Mouse (Mus musculus) T-cell, adult 66 days (primary cell): ENCODE results near the gene Zp3. TPM values are rescaled to one million over a fixed set of nuclear protein-coding genes. Genes with fewer than 3 reads are reported as not detected.

Experiments
- total RNA-seq, 2 experiments: library from RNA; stranded (reverse); gene quantifications; 3 replicates in 1 of 2; 4 replicates in 1 of 2; pipeline ENCODE4 v1.2.4; 2023

The Zp3 gene
- not detected for total RNA-seq

DNA sequence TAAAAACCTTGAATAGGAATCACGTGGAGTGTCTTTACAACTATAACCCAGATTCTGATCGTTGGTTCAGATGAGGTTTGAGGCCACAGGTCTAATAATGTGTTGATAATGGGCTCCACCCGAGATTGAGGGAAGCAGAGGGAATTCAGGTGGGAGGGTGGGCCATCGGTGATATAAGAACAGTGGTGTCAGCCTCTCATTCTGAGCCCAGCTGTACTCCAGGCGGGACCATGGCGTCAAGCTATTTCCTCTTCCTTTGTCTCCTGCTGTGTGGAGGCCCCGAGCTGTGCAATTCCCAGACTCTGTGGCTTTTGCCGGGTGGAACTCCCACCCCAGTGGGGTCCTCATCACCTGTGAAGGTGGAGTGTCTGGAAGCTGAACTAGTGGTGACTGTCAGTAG, at the start of gene Zp3:
Zp3 (plus strand) TSS at position 196 of the 400 bp plus-strand sequence.

DNA sequence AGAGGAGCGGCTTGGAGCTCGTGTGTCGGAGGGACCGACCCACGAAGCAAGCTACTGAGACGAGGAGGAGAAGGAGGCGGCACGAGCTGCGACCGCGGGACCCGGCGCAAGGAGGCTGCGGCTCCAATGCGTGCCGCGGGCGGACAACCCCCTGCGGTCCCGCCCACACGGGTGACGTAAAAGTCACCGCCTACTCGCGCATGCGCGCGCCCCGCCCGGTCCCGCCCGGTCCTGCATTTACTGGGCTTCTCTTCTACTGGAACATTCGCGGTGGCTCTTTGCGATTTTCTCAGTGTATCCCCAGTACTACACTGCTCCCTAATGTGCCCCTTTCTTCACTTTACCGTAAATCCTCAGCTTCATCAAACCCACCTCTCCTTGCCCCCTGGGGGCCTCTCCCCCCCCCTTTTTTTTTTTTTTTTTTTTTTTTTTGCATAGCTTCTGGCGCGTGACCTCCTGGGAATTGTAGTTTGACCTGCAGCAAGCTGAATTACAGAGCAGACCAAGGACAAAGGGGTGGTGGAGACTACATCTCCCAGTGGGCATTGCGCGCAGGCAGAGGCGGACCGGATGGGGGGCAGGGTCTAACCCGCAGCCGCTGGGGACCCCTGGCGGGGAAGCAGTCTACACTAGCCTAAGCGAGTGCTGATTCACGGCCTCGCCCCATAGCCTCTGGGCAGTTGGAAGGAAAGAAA, 45.3 kb upstream of the Zp3 start, which contains the start of gene Ywhag:
Ywhag (minus strand) TSS at position 136 of the 695 bp plus-strand sequence.

DNA sequence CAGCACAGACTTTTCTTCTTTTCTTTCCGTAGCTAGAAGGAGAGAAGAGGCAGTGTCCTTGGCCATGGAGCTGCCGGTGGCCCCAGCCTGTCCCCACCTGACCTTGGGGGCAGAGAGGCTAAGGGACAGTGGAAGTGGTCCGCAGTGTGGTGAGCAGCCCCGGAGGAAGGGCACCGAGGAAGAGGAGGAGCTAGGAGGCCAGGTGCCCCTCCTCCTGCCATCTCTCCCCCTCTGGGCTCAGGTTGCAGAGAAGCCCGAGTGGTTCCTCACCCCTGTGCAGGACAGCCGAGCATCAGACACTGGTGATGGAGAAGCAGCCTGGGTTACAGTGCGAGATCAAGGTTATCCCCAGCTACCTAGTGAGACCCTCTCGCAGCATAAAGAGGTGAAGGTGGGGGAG, 5.5 kb upstream of the Zp3 start, which contains the start of gene Ssc4d:
Ssc4d (minus strand) TSS at position 167 of the 400 bp plus-strand sequence.

GRCm38 (mm10) chr5:135994725-135995687, 15.1 kb downstream of the Zp3 start, which contains the start of gene Dtx2:
Dtx2 (plus strand) TSS chr5:135994800.

Other genes starting within 250 kb of the Zp3 start
- 10 to 100 TPM; 17.4 to 19.7 TPM for gene Tmem120a, start 235.7 kb upstream of the Zp3 start, total RNA-seq
- gene Styxl1, start 201.7 kb upstream of the Zp3 start, total RNA-seq: under 1 TPM in 1 of 2 experiments, not detected in 1; 0.58 TPM
- 100 to 1,000 TPM; 185 to 193 TPM for gene Mdh2, start 201.6 kb upstream of the Zp3 start, total RNA-seq
- not detected for gene Srrm3, start 173.2 kb upstream of the Zp3 start, total RNA-seq
- gene Hspb1, start 92.2 kb upstream of the Zp3 start, total RNA-seq: not detected
- gene Ywhag, start 45.5 kb upstream of the Zp3 start, total RNA-seq: 10 to 100 TPM; 62.2 to 73.1 TPM
- 1 to 10 TPM in 1 of 2 experiments, not detected in 1; 1.7 TPM for gene Ssc4d, start 5.6 kb upstream of the Zp3 start, total RNA-seq
- 10 to 100 TPM; 36.8 to 38.0 TPM for gene Dtx2, start 14.7 kb downstream of the Zp3 start, total RNA-seq
- gene Upk3b, start 58.4 kb downstream of the Zp3 start, total RNA-seq: under 1 TPM; 0.44 to 0.71 TPM
- gene Upk3bl, start 74.4 kb downstream of the Zp3 start, total RNA-seq: not detected
- 1 to 10 TPM; 5.0 to 6.5 TPM for gene Rasa4, start 103.8 kb downstream of the Zp3 start, total RNA-seq
- 10 to 100 TPM; 60.5 to 61.6 TPM for gene Polr2j, start 136.5 kb downstream of the Zp3 start, total RNA-seq
- 10 to 100 TPM; 45.7 to 60.0 TPM for gene Lrwd1, start 156.0 kb downstream of the Zp3 start, total RNA-seq
- gene Alkbh4, start 156.0 kb downstream of the Zp3 start, total RNA-seq: 10 to 100 TPM; 36.6 to 38.4 TPM
- gene Orai2, start 190.6 kb downstream of the Zp3 start, total RNA-seq: 100 to 1,000 TPM; 248 to 265 TPM
- 10 to 100 TPM; 29.7 to 35.2 TPM for gene Prkrip1, start 218.9 kb downstream of the Zp3 start, total RNA-seq